Mouse (Mus musculus) thymus, adult 18-20 months (tissue): ENCODE data around the gene Calm5.
"Not testable (repeated sequence)": the region's sequence is repeated elsewhere in the genome, so short reads cannot be mapped to it uniquely, and the experiment has no call there.

Source experiments
- DNase-seq, 2 experiments: peaks; one replicate each; pipeline ENCODE4 v3.0.0; 2022; ENCODE audit warnings: mixed read lengths in 2 of 2

The Calm5 gene

DNA sequence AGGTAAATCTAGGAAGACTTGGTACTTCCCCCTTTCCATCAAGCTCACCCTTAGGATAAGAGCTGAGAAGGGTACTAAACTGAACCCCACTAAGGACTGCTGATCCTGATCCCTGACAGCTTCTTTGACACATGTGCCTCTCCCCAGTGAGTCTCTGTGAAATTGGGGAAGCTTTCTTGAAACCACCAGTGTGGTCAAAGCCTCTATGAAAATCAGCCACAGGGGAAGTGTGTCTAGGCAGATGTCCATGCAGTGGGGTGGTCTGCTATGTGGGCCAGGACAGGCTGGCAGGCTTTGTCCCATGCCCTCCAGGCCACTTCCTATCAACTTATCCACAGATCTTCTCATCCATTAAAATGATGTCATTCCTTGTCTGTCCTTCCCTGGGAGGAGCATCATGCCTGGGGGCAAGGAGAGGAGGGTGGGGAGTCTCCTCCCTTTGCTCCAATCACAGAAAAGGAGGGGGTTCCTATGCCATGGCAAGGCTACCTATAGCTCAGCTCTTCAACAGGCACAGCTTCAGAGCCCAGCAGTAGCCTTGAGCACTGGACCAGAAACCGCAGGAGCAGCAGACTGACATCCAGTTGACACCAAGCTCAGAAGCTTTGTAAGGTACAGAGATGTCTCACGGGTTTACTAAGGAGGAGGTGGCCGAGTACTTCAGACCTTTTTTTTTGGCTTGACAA lies at the start of gene Calm5:
TSS of gene Calm5 (plus strand) at position 526 of the 686 bp plus-strand sequence.
- DNase-seq: not testable (repeated sequence)

DNA sequence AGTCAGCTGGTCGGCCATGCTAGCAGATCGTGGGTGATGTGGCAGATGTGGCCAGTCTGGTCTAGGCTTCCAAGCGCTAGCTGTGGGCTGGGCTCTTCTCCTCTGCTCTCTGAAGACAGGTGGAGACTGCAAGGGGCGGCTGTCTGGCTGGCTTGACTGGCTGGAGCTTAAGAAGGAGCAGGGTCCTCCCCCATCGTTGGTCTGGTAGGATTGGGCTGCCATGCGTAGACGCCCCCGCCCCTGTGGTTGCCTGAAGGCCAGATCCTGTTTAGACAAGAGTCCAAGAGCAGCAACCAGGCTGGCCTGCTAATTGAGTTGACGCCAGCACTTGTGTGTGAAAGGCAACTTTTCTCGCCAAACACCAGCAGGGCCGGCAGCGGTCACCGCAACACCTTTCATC lies 49.8 kb upstream of the Calm5 start, which contains the start of gene Calml3:
TSS of gene Calml3 (minus strand) at position 131 of the 400 bp plus-strand sequence.
- no peak for DNase-seq

DNA sequence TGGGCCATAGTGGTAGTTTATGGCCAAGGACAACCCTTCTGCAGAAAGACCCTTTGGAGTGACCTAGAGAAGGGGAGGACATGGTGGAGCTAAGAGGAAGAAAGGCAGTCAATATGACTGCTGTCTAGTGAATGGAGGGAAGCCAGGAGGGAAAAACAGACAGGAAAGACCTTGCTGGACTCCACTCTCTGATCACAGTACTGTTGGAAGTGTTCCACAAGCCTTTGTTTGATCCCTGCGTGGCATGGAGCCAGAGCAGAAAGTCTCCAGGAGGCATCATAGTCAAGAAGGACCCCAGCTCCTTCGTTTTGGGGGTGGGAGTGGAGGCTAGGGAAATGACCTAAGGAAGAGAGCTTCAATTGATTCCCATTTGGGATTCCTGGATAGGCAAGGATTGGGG lies 48.8 kb upstream of the Calm5 start:
- DNase-seq: no peak

DNA sequence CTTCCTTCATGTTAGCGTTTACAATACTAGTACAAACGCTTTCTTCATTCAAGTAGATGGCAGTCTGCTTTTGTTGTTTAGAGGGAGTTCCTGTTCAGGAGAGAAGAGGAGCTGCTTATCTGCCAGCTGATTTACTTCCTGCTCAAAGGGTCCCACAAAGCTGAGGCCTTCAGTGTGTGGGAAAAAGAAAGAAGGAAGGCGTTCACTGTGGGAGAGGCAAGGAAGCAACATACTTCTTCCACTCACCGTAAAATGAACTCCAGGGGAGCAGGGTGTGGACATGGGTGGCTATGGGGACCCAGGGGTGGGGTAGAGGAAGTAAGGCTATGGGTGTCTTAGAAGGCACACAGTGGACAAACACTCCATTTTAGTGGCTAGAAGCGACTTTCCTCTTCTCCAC lies 48.3 kb upstream of the Calm5 start:
- no peak for DNase-seq

DNA sequence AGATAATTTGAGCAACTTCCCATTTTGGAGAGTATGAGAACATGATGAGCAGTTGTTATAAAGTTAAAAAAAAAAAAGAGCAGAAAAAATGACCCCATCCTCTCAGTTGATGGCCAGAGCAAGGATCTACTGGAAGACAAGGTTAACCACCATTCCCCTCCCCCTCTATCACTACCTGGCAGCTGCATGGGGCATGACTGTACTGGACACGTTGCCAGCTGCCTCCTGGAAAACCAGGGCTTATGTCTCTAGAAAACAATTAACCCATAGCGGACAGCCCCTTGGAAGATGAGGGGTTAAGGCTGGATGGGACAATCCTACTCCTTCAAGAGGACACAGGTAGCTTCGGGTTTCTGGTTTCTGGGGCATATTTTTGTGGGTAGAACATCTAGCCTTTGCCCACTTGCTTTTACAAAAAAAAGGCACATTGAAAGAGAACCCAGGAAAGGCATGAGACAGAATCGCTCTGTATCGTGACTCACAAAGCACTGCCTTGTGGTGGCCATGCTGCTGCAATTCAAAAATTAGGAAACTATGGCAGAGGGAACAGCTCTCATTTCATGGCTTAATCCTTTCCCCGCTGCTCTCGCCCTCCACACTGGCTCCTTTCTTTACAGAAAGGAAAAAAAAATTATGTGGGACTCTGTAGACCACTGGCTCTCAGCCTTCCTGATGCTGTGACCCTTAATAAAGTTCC lies 46.7 kb upstream of the Calm5 start:
- DNase-seq: no peak

DNA sequence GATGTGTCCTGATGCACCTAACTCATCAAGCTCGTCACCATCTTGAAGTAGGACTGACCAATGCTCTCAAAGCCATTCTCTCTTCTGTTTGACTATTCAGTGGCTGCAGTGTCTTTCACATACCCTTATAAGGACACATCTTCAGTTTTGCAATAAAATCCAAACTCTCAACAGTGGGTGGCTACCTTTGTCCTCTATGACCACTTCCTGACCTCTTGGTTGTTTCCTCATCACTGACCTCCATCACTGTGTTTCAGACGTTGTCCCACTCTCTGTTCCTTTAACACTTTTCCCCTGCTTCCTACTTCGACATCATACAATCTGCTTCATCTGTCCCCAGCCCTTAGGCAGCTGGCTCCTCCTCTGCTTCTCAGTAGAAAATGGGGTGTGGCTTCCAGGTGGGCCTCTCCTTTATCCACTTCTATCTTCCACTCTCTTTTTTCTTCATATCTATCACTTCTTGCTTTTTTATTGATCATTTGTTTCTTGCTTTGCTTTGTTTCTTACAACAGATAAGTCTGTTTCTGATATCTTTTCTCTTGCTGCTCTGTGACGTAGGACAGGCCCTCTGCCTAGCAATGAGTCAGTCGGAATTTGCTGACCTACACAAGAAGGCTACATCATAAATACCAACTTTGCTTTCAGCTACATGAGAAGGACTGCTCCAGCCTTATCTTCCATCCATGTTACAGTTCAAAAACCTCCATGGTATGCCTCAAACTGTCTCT lies 35.8 kb upstream of the Calm5 start:
- DNase-seq: no peak

DNA sequence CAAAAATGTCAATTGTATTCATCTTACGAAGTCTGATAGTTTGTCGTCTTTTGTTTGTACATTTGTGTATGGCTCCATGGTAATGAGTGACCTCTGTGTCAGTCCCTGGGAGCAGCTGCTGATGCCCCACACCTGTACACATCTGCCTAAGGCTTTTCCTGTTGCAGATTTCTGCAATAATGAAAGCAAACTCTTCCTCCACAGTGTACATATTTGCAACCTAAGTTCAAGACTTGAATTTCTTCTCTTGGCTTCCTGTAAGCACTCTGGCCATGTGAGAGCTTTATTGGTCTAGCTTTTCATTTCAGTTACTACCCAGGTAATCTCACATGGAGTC lies 35.3 kb upstream of the Calm5 start:
- DNase-seq: no peak

DNA sequence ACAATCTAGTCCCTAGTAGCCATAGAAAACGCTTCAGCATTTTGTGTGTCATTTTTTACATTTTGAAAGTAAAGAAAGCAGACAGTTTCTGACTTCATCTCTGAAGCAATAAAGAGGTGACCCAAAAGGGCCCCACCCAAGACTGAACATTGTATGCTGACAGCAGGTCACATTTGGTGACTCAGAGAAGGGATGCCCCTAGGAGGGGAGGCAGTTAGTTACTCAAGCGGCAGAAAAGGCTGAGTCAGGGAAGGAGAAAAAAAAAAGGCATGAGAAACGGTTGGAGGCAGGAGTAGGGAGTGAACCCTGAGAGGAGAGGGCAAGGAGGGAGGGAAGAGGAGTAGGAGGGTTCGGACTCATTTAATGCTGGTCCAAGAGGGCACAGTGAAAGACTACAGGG lies 31.9 kb upstream of the Calm5 start:
- DNase-seq: no peak

DNA sequence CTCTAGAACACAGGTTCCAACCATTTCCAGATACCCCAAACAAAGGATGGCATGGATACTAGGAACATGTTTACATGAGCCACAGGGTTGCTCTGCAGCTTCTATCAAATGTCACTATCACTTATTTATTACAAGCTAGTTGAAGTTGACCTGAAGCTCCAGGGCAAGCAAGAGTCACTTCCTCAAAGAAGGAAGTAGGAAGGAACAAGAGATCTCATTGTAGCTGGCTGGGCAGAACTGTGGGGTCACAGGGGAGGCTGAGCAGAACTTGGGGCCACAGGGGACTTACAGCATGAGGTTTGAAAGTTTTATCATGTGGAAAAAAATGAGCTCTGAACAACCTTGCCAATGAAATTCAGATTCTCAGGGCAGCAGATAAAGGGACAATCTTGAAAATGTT lies 28.2 kb upstream of the Calm5 start:
- no peak for DNase-seq

DNA sequence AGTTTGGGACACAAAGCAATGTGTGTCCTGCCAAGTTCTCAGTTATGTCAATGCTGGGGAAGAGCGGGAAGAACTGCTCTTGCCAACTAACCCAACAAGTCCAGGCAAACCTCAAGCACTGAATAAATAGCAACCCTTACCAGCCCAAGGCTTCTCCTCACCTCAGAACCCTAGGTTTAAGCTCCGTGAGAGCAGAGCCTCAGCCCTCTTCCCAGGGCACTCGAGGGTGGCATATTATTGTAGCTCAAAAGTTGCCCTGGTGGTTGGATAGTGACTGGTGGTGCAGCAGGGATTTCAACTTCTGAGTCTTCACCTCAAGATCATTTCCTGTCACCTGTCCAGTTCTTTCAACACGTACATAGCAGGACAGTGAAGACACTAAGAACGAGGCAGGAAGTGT lies 22.4 kb upstream of the Calm5 start:
- no peak for DNase-seq

DNA sequence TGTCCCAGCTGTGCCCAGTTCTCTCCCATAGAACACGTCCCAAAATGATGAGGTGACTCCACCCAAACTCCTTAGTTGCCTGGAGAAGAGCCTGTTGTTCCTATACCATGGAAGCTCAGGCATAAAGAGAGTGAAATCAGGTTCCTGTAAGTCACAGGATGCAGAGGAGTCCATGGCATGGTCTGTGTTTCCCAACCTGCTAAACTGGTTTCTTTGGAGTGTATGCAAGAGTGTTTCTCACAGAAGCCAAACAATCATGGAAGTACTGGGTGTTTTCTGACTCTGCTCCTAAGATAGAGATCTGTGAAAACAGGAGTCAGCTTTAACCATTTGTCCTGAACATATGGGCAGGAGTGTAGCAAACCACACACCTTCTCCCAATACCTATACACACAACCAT lies 22.0 kb upstream of the Calm5 start:
- DNase-seq: no peak

DNA sequence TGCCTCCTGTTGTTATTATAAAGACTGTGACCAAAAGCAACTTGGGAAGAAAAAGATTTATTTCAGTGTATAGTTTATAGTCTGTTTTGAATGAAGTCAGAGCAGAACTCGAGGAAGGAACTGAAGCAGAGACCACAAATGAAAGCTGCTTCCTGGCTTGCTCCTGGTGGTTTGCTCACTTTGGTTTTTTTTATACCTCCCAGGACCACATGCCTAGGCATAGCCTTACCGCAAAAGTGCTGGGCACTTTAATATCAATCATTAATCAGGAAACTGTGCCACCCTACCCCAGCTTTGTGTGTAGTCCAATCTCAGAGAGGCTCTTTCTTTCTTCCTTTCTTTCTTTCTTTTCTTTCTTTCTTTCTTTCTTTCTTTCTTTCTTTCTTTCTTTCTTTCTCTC lies 21.5 kb upstream of the Calm5 start:
- no peak for DNase-seq

DNA sequence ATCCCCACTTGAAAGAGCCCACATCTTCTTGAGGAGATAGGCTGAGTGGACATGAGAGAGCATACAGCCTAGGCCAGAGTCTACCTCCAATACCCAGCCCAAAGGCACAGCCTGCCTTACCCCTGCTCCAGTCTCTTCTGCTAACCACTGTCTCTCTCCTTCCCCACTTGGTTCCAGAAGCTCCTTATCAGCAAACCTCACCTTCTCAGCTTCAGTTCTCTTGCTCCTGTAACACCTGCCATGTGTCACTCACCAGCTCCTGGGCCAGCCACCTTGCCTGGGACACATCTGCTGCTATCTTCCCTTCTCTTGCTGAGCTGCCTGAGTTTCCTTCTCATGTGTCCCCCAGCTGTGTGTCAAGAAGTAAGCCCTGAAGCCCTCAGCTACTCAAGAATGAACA lies 20.3 kb upstream of the Calm5 start:
- DNase-seq: not testable (repeated sequence)

DNA sequence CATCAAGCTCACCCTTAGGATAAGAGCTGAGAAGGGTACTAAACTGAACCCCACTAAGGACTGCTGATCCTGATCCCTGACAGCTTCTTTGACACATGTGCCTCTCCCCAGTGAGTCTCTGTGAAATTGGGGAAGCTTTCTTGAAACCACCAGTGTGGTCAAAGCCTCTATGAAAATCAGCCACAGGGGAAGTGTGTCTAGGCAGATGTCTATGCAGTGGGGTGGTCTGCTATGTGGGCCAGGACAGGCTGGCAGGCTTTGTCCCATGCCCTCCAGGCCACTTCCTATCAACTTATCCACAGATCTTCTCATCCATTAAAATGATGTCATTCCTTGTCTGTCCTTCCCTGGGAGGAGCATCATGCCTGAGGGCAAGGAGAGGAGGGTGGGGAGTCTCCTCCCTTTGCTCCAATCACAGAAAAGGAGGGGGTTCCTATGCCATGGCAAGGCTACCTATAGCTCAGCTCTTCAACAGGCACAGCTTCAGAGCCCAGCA lies 16.6 kb upstream of the Calm5 start, which contains the start of gene Calm4:
TSS of gene Calm4 (plus strand) at position 446 of the 496 bp plus-strand sequence.
- DNase-seq: not testable (repeated sequence)

DNA sequence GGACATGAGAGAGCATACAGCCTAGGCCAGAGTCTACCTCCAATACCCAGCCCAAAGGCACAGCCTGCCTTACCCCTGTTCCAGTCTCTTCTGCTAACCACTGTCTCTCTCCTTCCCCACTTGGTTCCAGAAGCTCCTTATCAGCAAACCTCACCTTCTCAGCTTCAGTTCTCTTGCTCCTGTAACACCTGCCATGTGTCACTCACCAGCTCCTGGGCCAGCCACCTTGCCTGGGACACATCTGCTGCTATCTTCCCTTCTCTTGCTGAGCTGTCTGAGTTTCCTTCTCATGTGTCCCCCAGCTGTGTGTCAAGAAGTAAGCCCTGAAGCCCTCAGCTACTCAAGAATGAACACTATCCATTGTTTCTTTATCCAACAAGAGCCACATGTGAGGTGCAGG lies 13.3 kb upstream of the Calm5 start:
- DNase-seq: not testable (repeated sequence)

DNA sequence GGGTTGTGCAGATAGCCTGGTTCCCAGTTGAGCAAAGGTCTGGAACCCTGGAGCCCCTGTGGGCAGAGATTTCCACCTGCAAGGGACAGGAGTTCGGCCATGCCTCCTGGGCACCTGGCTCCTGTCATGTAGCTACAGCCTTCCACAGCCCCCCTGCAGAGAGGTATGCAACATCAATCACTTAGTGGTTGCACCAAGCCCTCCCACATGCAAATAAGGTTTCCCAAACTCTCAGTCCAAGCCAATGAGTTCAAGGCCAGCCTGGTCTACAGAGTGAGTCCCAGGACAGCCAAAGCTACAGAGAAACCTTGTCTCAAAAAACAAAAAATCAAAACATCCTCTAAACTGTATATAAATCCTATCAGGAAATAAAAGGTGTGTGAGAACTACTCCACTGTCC lies 3.6 kb upstream of the Calm5 start:
- no peak for DNase-seq

DNA sequence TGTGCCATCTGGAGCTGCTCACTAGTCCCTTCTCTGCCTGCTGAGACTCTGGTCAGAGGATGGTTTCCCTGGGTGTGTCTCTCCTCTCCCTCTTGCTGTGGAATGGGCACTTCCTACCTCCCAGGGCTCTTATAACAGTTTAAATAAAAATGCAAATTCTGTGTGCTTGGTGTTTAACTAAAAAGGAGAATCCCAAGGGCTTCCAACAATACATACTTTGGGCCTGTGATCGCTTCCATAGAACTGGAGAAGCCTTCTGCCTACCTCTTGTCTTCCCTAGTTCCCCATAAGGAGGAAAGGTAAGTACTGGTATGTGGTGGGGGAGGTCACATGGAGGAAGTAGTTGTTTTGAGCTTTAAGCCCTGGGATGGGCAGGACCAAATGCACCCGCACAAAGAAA lies 883 bp downstream of the Calm5 start:
- no peak for DNase-seq

DNA sequence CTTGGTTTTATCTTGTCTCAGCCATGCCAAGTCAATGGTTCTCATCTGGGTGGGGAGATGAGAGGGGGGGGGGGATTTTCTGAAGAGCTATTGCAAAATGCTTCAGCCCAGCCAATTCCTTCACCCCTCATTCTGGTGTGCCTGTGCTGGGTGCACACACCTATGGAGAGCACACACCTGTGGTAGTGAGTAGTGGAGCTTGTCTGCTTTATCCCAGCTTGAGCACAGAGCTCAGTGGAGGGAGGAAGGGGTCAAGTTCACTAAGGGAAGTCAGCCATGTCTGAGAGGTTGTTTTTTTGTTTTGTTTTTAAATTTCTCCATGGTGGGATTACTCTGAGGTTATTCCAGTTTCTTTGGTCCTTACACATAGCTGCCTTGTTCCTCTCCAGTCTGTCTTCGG lies 2.3 kb downstream of the Calm5 start:
- no peak for DNase-seq

DNA sequence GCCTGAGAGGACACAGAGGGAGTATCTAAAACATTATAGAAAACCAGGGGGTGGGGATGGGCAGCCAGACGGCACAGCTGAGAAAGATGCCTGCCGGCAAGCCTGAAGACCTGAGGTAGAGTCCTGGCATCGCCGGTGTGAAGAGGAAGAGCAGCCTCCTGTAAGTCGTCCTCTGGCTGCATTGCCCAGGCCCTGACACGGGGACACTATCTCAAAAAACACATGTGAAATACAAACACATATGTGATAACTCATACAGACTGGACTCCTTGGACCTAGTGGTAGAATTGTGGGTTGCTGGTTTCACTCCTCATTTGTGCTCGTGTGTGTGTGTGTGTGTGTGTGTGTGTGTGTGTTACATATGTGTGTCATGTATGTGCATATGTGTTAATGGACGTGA lies 7.3 kb downstream of the Calm5 start:
- DNase-seq: no peak

DNA sequence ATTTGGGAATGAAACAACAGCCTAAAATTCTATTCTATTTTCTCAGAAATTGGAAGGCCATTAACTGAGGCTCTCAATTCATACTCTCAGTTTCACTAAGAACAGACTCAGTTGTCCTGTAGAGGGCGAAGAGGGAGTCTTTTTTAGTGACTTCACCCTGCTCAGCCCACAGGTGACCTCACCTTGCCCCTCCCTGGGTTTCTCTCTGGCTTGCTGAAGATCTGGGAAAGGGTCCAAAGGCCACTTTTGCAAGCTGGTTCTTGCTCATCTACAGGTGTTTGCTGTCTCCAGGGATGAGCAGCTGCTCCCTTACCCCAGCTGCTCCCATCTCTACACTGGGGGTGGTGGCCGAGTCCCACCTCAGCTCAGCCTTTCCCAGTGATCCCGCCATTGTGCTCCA lies 8.4 kb downstream of the Calm5 start:
- DNase-seq: no peak

DNA sequence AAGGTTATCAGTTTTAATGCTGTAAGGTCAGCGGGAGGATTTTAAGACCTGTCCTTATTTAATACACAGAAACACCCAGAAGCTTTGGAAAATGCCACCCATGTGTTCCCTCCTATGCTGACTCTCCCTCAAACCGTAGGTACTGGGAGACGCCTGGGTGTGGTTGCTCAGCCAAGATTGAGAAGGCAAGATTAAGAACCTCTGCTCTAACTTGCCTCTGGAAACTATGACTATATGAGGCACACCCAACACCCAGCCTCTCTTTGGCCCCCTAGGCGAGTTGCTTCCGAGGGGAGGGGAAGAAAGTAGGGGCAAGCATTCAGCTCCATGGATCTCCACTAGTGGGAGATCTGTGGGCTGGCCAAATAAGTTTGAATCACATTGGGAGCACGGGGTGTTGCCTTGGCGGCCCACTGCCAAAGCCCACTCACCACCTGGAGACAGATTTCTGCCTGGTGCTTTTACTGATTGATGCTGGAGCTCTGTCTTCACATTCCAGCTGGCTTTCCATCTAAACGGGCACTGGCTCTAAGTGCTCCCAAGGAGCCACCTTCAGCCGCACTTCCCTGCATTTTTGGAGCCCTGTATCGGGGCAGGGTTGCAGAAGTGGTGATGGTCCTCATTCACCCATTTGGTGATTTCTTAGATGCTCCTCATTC lies 9.1 kb downstream of the Calm5 start:
- DNase-seq: no peak

DNA sequence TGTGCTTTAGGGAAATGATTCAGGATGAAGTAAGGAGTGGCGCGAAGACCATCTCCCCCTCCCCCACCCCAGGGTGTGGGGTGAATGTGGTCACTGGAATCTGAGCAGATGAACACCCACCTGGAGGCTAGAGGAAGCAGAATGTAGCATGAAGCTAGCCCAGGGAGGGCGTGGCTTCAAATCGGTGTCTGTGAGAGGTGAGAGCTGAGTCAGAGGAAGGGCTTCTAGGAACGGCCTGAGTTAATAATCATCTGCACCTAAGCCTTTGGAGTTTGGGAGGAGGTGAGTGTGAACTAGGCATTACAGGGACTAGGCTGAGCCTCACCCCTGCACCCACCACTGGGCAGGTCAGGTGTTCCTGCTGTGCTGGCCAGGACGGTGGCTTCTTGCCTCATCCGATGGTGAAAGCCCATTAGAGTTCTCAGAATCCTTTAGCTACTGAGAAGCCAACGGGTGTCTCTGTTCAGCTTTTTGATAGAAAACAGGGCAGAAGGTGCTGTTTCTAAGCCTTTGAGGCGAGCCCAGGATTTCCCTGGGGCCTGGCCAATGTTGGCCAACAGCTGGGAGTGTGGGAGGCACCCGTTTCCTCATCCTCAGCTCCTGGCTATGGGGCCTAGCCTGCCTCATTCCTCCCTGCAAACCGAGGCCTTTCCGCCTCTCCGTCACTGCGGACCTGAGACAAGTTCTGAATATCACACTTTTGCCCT lies 11.8 kb downstream of the Calm5 start:
- DNase-seq: no peak
